Mouse (Mus musculus): ENCODE measurements around the gene Ginm1. TPM values are rescaled to one million over a fixed set of nuclear protein-coding genes. Genes with fewer than 3 reads are reported as not detected.

Ginm1 gene
- polyA plus RNA-seq (2012; ENCODE audit: insufficient read depth, insufficient read length, missing spikeins) = 53.7 and 61.3 TPM in 2 replicates

DNA sequence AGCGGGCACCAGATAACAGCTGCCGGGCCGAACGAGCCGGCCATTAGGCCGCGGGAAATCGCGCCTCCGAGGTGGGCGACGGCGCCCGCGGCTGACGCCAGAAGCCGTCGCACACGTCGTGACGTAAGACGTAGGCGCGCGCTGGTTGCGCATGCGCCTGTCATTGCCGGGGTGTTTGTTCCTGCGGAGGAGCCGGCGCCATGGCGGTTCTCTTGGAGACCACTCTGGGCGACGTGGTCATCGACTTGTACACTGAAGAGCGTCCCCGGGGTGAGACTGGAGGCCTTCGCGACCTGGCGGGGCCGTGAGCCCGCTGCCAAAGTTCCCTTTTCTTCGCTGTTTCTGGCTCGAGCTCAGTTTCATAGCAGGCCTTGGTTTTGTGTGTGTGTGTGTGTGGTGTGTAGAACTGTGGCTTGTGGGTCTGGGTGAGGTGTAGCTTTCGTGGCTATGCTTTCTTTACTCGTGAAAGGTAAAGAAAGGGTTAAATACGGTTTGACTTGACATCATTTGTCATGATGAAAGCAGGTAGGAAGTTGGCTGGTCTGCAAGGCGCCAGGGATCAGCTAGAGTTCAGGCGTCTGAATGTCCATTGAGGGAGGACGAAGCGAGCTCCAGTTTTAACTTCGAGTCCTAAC is at the start of gene Ginm1, which contains the start of gene Ppil4:
Gene Ginm1 (minus strand): TSS at position 74 of the 635 bp plus-strand sequence.
Gene Ppil4 (plus strand): TSS at position 141 of the 635 bp plus-strand sequence.
- TF ChIP-seq POLR2A (IDR thresholded peaks at IDR 0.05; ENCODE audit: borderline replicate concordance, low read depth, low read length) (no peak), CTCF (IDR thresholded peaks at IDR 0.05; ENCODE audit: low read depth, low read length) (no peak)
- Histone ChIP-seq H3K4me1 (ENCODE audit: control insufficient read depth, insufficient read depth, low read length) (0 out of 2 replicates have a peak, but pooled peaks cover 3% of the 10 kb centered on the region), H3K27ac (ENCODE audit: insufficient read depth, low read depth, low read length) (0 out of 2 replicates have a peak within 1 kb of the TSS, but pooled peaks have one; percentile 18), H3K4me3 (ENCODE audit: insufficient read depth, low read length) (peak within 1 kb of the TSS; percentile 81)

DNA sequence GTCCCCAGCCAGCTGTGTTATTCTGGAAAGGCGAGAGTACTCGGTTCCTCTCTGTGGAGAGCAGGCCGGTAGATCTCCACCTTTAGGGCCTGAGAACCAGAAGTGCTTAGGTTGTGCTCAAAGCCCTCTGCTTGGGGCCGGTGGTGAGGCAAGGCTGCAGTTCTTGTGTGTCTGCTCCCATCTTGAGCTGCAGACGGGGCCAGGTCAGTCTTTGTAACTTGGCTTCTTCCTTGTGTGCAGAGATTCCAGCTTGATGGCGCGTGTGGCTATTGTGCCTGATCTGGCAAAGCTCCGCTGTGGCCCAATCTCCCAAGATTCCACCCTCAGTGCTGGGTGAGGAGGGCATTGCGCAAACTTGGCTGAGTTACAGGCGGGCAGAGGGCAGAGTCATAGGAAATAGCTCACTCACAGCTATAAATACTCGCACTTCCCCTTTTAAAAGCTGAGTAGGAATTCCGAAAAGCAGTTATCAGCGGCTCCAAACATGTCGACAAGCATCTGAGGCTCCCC is 49.0 kb upstream of the Ginm1 start:
- H3K27ac ChIP-seq (ENCODE audit: insufficient read depth, low read depth, low read length) = peak overlapping the region; percentile 99
- peak overlapping the region; percentile 30 for H3K4me3 ChIP-seq (ENCODE audit: insufficient read depth, low read length)
- H3K4me1 ChIP-seq (ENCODE audit: control insufficient read depth, insufficient read depth, low read length) = peaks cover 74% of the 10 kb centered on the region
- TF ChIP-seq CTCF (IDR thresholded peaks at IDR 0.05; ENCODE audit: low read depth, low read length) = no peak
- no peak for TF ChIP-seq POLR2A (IDR thresholded peaks at IDR 0.05; ENCODE audit: borderline replicate concordance, low read depth, low read length)

DNA sequence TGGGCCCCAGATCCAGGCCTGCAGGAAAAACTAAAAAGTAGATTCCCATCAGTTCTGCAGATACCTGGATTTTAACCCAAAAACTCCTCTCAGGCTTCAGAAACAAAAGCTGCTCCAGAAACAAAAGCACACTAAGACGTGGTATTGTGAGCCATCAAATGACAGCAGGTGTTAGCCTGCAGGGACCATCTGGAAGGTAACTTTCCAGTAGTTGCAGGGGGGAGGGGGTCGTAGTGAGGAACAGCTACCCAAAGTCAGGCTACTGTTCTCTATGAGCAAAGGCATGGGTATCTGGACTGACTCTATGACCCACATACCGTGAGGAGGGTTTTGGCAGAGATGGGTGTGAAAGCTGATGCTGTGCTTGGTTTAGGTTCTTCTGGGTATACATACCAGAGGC is 48.2 kb upstream of the Ginm1 start:
- Histone ChIP-seq H3K4me1 (ENCODE audit: control insufficient read depth, insufficient read depth, low read length) (peaks cover 71% of the 10 kb centered on the region), H3K4me3 (ENCODE audit: insufficient read depth, low read length) (no peak overlapping the region), H3K27ac (ENCODE audit: insufficient read depth, low read depth, low read length) (peak overlapping the region; percentile 99)
- TF ChIP-seq POLR2A (IDR thresholded peaks at IDR 0.05; ENCODE audit: borderline replicate concordance, low read depth, low read length) (no peak), CTCF (IDR thresholded peaks at IDR 0.05; ENCODE audit: low read depth, low read length) (no peak)

DNA sequence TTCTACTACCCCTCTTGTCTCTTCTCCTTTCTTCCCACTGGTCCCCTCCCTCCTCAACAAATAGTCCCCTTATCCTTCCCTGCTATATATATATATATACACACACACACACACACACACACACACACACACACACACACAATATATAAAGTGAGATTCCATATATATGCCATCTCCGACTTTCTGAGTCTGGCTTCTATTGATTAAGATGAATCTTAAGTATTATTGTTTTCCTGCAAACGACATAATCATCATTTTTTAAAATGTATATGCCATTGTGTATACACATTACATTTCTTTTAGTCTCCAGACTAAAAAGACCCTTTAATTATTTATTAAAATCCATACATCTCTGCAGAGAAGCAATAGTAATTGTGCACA is 47.7 kb upstream of the Ginm1 start:
- TF ChIP-seq POLR2A (IDR thresholded peaks at IDR 0.05; ENCODE audit: borderline replicate concordance, low read depth, low read length) (no peak), CTCF (IDR thresholded peaks at IDR 0.05; ENCODE audit: low read depth, low read length) (no peak)
- no peak overlapping the region for H3K4me3 ChIP-seq (ENCODE audit: insufficient read depth, low read length)
- H3K27ac ChIP-seq (ENCODE audit: insufficient read depth, low read depth, low read length) = no peak overlapping the region
- peaks cover 71% of the 10 kb centered on the region for H3K4me1 ChIP-seq (ENCODE audit: control insufficient read depth, insufficient read depth, low read length)

DNA sequence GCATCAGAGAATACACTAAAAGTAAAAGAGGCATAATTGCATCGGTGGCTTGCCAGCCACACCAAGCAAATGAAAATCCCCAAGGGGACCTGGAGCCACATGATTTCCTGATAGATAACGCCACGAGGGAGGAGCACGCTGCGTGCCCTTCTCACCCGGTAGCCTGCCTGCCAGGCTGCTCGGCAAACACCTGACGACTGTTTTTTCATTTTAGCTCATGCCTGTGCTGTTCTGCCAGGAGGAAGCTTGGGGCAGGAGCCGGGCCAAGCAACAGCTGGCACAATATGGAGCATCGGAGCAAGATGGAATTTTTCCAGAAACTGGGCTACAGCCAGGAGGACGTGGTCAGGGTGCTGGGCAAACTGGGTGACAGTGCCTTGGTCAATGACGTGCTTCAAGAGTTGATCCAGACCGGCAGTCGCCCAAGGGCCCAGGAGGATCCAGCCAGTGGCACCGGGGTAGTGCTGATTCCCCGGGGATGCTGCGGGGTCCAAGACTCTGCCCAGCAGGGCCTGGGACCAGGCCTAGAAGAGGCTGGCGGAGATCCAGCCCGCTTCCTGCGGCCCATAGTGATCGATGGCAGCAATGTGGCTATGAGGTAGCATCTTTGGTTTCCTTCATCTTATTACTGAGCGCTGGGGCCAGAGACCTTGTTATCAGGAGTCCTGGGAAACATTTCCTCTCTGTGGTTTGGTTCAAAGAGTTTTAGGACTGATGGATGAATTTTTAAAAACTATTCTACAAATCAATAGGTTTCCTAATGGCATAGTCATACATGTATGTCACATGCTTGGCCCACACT is 47.1 kb upstream of the Ginm1 start:
- Histone ChIP-seq H3K27ac (ENCODE audit: insufficient read depth, low read depth, low read length) (no peak overlapping the region), H3K4me3 (ENCODE audit: insufficient read depth, low read length) (no peak overlapping the region), H3K4me1 (ENCODE audit: control insufficient read depth, insufficient read depth, low read length) (peaks cover 72% of the 10 kb centered on the region)
- no peak for TF ChIP-seq CTCF (IDR thresholded peaks at IDR 0.05; ENCODE audit: low read depth, low read length)
- no peak for TF ChIP-seq POLR2A (IDR thresholded peaks at IDR 0.05; ENCODE audit: borderline replicate concordance, low read depth, low read length)

DNA sequence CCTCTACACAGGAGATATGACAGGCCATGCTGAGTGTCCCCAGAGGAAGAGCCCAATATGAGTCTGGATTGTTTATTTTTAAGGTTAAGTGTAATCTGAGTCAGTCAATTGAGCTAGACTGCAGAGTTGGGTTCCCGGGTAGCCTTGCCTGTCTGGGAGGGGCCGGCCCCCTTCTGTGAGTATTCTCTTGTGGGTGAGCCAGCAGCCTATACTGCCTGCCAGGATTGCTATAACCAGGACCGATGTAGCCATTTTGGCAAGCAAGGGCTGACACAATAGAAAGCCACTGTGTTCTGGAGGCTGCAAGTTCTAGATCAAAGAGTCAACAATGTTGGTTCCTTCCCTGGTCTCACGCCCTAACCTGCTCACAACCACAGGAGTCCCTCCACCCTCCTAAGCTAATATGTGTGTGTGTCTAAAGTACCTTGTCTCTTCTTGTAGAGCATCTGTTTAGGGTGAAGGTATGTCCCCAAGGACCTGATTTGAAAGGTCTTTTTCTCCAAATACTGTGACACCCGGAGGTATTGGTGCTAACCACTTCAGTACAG is 46.3 kb upstream of the Ginm1 start:
- H3K4me3 ChIP-seq (ENCODE audit: insufficient read depth, low read length) = no peak overlapping the region
- no peak overlapping the region for H3K27ac ChIP-seq (ENCODE audit: insufficient read depth, low read depth, low read length)
- H3K4me1 ChIP-seq (ENCODE audit: control insufficient read depth, insufficient read depth, low read length) = peaks cover 72% of the 10 kb centered on the region
- no peak for TF ChIP-seq CTCF (IDR thresholded peaks at IDR 0.05; ENCODE audit: low read depth, low read length)
- TF ChIP-seq POLR2A (IDR thresholded peaks at IDR 0.05; ENCODE audit: borderline replicate concordance, low read depth, low read length) = no peak

DNA sequence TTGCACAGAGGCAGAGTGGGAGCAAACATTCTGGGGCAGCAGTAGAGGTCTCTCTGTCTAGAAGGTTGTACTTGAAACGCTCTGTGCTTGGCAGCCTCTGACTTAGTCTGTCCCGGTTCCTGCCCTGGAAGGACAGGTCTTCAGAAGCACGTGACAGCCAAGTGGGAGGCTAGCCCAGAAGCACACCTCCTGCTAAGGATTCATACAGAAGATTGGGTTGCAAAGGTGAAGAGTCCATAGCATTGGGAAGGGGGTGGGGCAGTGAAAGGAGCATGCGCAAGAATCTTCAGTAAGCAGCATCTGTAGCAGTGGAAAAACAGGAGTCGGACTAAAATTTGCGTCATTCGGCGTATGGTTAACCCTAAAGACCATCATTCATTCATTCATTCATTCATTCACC is 45.4 kb upstream of the Ginm1 start:
- TF ChIP-seq POLR2A (IDR thresholded peaks at IDR 0.05; ENCODE audit: borderline replicate concordance, low read depth, low read length) = no peak
- TF ChIP-seq CTCF (IDR thresholded peaks at IDR 0.05; ENCODE audit: low read depth, low read length) = no peak
- H3K4me1 ChIP-seq (ENCODE audit: control insufficient read depth, insufficient read depth, low read length) = peaks cover 70% of the 10 kb centered on the region
- no peak overlapping the region for H3K4me3 ChIP-seq (ENCODE audit: insufficient read depth, low read length)
- no peak overlapping the region for H3K27ac ChIP-seq (ENCODE audit: insufficient read depth, low read depth, low read length)

DNA sequence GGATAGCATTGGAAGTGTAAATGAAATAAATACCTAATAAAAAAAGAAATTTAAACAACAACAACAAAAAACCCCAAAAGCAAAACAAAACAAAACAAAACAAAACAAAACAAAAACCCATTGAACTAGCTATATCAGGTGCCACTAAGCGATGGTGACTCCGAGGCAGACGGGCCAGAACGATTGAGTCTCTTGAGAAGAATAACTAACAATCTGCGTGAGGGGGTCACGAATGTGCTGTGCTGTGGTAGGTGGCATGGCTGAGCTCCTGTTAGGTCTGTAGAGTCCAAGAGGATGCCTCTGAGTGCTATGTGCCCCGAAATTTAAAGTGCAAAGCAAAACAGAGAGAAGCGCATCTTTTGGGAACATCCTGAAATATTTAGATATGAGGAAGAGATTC is 44.8 kb upstream of the Ginm1 start:
- Histone ChIP-seq H3K4me1 (ENCODE audit: control insufficient read depth, insufficient read depth, low read length) (peaks cover 70% of the 10 kb centered on the region), H3K27ac (ENCODE audit: insufficient read depth, low read depth, low read length) (no peak overlapping the region), H3K4me3 (ENCODE audit: insufficient read depth, low read length) (no peak overlapping the region)
- TF ChIP-seq POLR2A (IDR thresholded peaks at IDR 0.05; ENCODE audit: borderline replicate concordance, low read depth, low read length) (no peak), CTCF (IDR thresholded peaks at IDR 0.05; ENCODE audit: low read depth, low read length) (no peak)

DNA sequence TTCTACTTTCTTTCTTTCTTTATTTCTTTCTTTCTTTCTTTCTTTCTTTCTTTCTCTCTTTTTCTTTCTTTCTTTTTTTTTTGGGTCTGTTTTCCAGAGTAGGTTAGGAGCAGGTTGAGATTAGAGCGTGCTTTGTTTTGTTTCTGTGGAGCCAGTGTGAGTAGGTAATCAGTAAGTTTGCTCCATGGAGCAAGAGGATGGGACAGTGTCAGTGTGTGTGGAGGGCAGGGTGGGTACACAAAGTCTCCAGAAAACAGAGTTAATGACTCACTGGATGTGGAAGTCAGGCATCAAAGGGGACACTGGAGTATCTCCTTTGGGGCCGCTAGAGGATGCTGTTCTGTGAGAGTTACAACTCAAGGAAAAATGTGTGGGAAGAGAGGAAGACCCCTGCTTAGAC is 44.3 kb upstream of the Ginm1 start:
- Histone ChIP-seq H3K4me3 (ENCODE audit: insufficient read depth, low read length) (no peak overlapping the region), H3K4me1 (ENCODE audit: control insufficient read depth, insufficient read depth, low read length) (peaks cover 70% of the 10 kb centered on the region), H3K27ac (ENCODE audit: insufficient read depth, low read depth, low read length) (no peak overlapping the region)
- no peak for TF ChIP-seq CTCF (IDR thresholded peaks at IDR 0.05; ENCODE audit: low read depth, low read length)
- no peak for TF ChIP-seq POLR2A (IDR thresholded peaks at IDR 0.05; ENCODE audit: borderline replicate concordance, low read depth, low read length)

Data from bone marrow macrophage, adult 2 months (primary cell).